Mouse (Mus musculus): ENCODE results near the gene Gdf15. TPM values are rescaled to one million over a fixed set of nuclear protein-coding genes. Genes with fewer than 3 reads are reported as not detected.

The Gdf15 gene
- polyA plus RNA-seq, 1 experiment from 2014 or later: 0.17 TPM

GRCm38 (mm10) chr8:70609368-70609848 lies 22.8 kb downstream of the Gdf15 start:
- under 1% methylated on average over 39 of the region's 39 CpGs for WGBS
- no peaks in the 10 kb centered on the region for H3K36me3 ChIP-seq (ENCODE audit: control insufficient read depth, insufficient read depth, low read length)
- no peaks in the 10 kb centered on the region for H3K27me3 ChIP-seq (ENCODE audit: control insufficient read depth, insufficient read depth, low read length)
- peak overlapping the region; percentile 77 for H3K9ac ChIP-seq (replicated peaks; ENCODE audit: low read depth, low read length)
- ATAC-seq (ENCODE audit: insufficient number of reproducible peaks, insufficient read depth, low FRiP score, low read depth): peak; percentile 71
- peak overlapping the region; percentile 99 for H3K27ac ChIP-seq (ENCODE audit: low read length)
- peak overlapping the region; percentile 46 for H3K4me3 ChIP-seq (ENCODE audit: low read depth, low read length)
- peak overlapping the region; percentile 98 for H3K4me2 ChIP-seq (replicated peaks; ENCODE audit: low read depth, low read length)
- H3K9me3 ChIP-seq (ENCODE audit: control insufficient read depth, low read depth, low read length): no peaks in the 10 kb centered on the region
- peaks cover 16% of the 10 kb centered on the region; the same call in 1 of the 2 replicates for H3K4me1 ChIP-seq (ENCODE audit: control insufficient read depth, insufficient read depth, low read length)

GRCm38 (mm10) chr8:70608749-70609367 lies 23.4 kb downstream of the Gdf15 start, which contains the start of gene Ssbp4:
Gene Ssbp4, minus strand, starts transcription at chr8:70608872.
- no peaks in the 10 kb centered on the region for H3K36me3 ChIP-seq (ENCODE audit: control insufficient read depth, insufficient read depth, low read length)
- peak within 1 kb of the TSS; percentile 84 for H3K4me3 ChIP-seq (ENCODE audit: low read depth, low read length)
- no peaks in the 10 kb centered on the region for H3K27me3 ChIP-seq (ENCODE audit: control insufficient read depth, insufficient read depth, low read length)
- H3K9ac ChIP-seq (replicated peaks; ENCODE audit: low read depth, low read length): peak within 1 kb of the TSS; percentile 77
- H3K27ac ChIP-seq (ENCODE audit: low read length): peak within 1 kb of the TSS; percentile 99
- 4% methylated on average over 26 of the region's 26 CpGs for WGBS
- peak within 1 kb of the TSS; percentile 98 for H3K4me2 ChIP-seq (replicated peaks; ENCODE audit: low read depth, low read length)
- H3K4me1 ChIP-seq (ENCODE audit: control insufficient read depth, insufficient read depth, low read length): peaks cover 16% of the 10 kb centered on the region; the same call in 1 of the 2 replicates
- ATAC-seq (ENCODE audit: insufficient number of reproducible peaks, insufficient read depth, low FRiP score, low read depth): no peak
- no peaks in the 10 kb centered on the region for H3K9me3 ChIP-seq (ENCODE audit: control insufficient read depth, low read depth, low read length)

GRCm38 (mm10) chr8:70607898-70608748 lies 24.1 kb downstream of the Gdf15 start:
- Histone ChIP-seq H3K4me3 (ENCODE audit: low read depth, low read length) (peak overlapping the region; percentile 84), H3K27me3 (ENCODE audit: control insufficient read depth, insufficient read depth, low read length) (no peaks in the 10 kb centered on the region), H3K4me1 (ENCODE audit: control insufficient read depth, insufficient read depth, low read length) (peaks cover 13% of the 10 kb centered on the region; the same call in 1 of the 2 replicates), H3K36me3 (ENCODE audit: control insufficient read depth, insufficient read depth, low read length) (no peaks in the 10 kb centered on the region), H3K4me2 (replicated peaks; ENCODE audit: low read depth, low read length) (peak overlapping the region; percentile 98), H3K9ac (replicated peaks; ENCODE audit: low read depth, low read length) (peak overlapping the region; percentile 66), H3K27ac (ENCODE audit: low read length) (peak overlapping the region; percentile 99), H3K9me3 (ENCODE audit: control insufficient read depth, low read depth, low read length) (no peaks in the 10 kb centered on the region)
- under 1% methylated on average over 84 of the region's 84 CpGs for WGBS
- ATAC-seq (ENCODE audit: insufficient number of reproducible peaks, insufficient read depth, low FRiP score, low read depth): no peak

- H3K27ac ChIP-seq (ENCODE audit: low read length): peak overlapping the region; percentile 99; the same call in 1 of the 2 replicates
- peaks cover 5% of the 10 kb centered on the region; the same call in 1 of the 2 replicates for H3K36me3 ChIP-seq (ENCODE audit: control insufficient read depth, insufficient read depth, low read length)
- no peaks in the 10 kb centered on the region for H3K9me3 ChIP-seq (ENCODE audit: control insufficient read depth, low read depth, low read length)
- peaks cover 13% of the 10 kb centered on the region; the same call in 1 of the 2 replicates for H3K4me1 ChIP-seq (ENCODE audit: control insufficient read depth, insufficient read depth, low read length)
- H3K27me3 ChIP-seq (ENCODE audit: control insufficient read depth, insufficient read depth, low read length): no peaks in the 10 kb centered on the region
- peak overlapping the region; percentile 66 for H3K9ac ChIP-seq (replicated peaks; ENCODE audit: low read depth, low read length)
- H3K4me2 ChIP-seq (replicated peaks; ENCODE audit: low read depth, low read length): peak overlapping the region; percentile 98
- no peak for ATAC-seq (ENCODE audit: insufficient number of reproducible peaks, insufficient read depth, low FRiP score, low read depth)
- WGBS: 27% methylated on average over 6 of the region's 6 CpGs
- H3K4me3 ChIP-seq (ENCODE audit: low read depth, low read length): peak overlapping the region; percentile 84
These were observed 24.7 kb downstream of the Gdf15 start for GRCm38 (mm10) chr8:70607603-70607897.

- 56% methylated on average over 18 of the region's 18 CpGs for WGBS
- Histone ChIP-seq H3K4me3 (ENCODE audit: low read depth, low read length) (peak overlapping the region; percentile 84), H3K27ac (ENCODE audit: low read length) (no peak overlapping the region), H3K4me1 (ENCODE audit: control insufficient read depth, insufficient read depth, low read length) (peaks cover 13% of the 10 kb centered on the region; the same call in 1 of the 2 replicates), H3K9me3 (ENCODE audit: control insufficient read depth, low read depth, low read length) (0 out of 2 replicates have a peak, but pooled peaks cover 1% of the 10 kb centered on the region), H3K9ac (replicated peaks; ENCODE audit: low read depth, low read length) (0 out of 2 replicates have a peak overlapping the region, but pooled peaks have one; percentile 66), H3K36me3 (ENCODE audit: control insufficient read depth, insufficient read depth, low read length) (peaks cover 11% of the 10 kb centered on the region; the same call in 1 of the 2 replicates), H3K27me3 (ENCODE audit: control insufficient read depth, insufficient read depth, low read length) (no peaks in the 10 kb centered on the region), H3K4me2 (replicated peaks; ENCODE audit: low read depth, low read length) (peak overlapping the region; percentile 98)
- ATAC-seq (ENCODE audit: insufficient number of reproducible peaks, insufficient read depth, low FRiP score, low read depth): no peak
These were observed 25.3 kb downstream of the Gdf15 start for GRCm38 (mm10) chr8:70606780-70607602.

- 88% methylated on average over 9 of the region's 9 CpGs for WGBS
- no peak for ATAC-seq (ENCODE audit: insufficient number of reproducible peaks, insufficient read depth, low FRiP score, low read depth)
- peak overlapping the region; percentile 98; the same call in 1 of the 2 replicates for H3K4me2 ChIP-seq (replicated peaks; ENCODE audit: low read depth, low read length)
These were observed 26.1 kb downstream of the Gdf15 start for GRCm38 (mm10) chr8:70605871-70606779.

GRCm38 (mm10) chr8:70604558-70604957 lies 27.7 kb downstream of the Gdf15 start:
- Histone ChIP-seq H3K27ac (ENCODE audit: low read length) (no peak overlapping the region), H3K27me3 (ENCODE audit: control insufficient read depth, insufficient read depth, low read length) (no peaks in the 10 kb centered on the region), H3K9me3 (ENCODE audit: control insufficient read depth, low read depth, low read length) (peaks cover 4% of the 10 kb centered on the region; the same call in 1 of the 2 replicates), H3K4me3 (ENCODE audit: low read depth, low read length) (no peak overlapping the region), H3K36me3 (ENCODE audit: control insufficient read depth, insufficient read depth, low read length) (peaks cover 12% of the 10 kb centered on the region; the same call in 1 of the 2 replicates), H3K4me1 (ENCODE audit: control insufficient read depth, insufficient read depth, low read length) (peaks cover 27% of the 10 kb centered on the region; the same call in 1 of the 2 replicates), H3K9ac (replicated peaks; ENCODE audit: low read depth, low read length) (no peak overlapping the region), H3K4me2 (replicated peaks; ENCODE audit: low read depth, low read length) (no peak overlapping the region)
- 83% methylated on average over 7 of the region's 7 CpGs for WGBS
- ATAC-seq (ENCODE audit: insufficient number of reproducible peaks, insufficient read depth, low FRiP score, low read depth): no peak

More at GRCm38 (mm10) chr8:70605871-70606779, 26.1 kb downstream of the Gdf15 start:
- Histone ChIP-seq H3K27me3 (ENCODE audit: control insufficient read depth, insufficient read depth, low read length) (no peaks in the 10 kb centered on the region), H3K9ac (replicated peaks; ENCODE audit: low read depth, low read length) (no peak overlapping the region), H3K9me3 (ENCODE audit: control insufficient read depth, low read depth, low read length) (peaks cover 4% of the 10 kb centered on the region; the same call in 1 of the 2 replicates), H3K36me3 (ENCODE audit: control insufficient read depth, insufficient read depth, low read length) (peaks cover 12% of the 10 kb centered on the region; the same call in 1 of the 2 replicates), H3K4me1 (ENCODE audit: control insufficient read depth, insufficient read depth, low read length) (peaks cover 16% of the 10 kb centered on the region; the same call in 1 of the 2 replicates), H3K27ac (ENCODE audit: low read length) (no peak overlapping the region), H3K4me3 (ENCODE audit: low read depth, low read length) (no peak overlapping the region)

Measured in stomach, embryonic 14.5 days (tissue).